Mouse (Mus musculus): ENCODE results near the gene Cmtm4. TPM values are rescaled to one million over a fixed set of nuclear protein-coding genes. Genes with fewer than 3 reads are reported as not detected.

Cmtm4 gene
- total and polyA plus RNA-seq, 3 experiments = 0.05 TPM; not detected in 2

- Histone ChIP-seq H3K9me3 (replicated peaks) (no peaks in the 10 kb centered on the region), H3K4me1 (ENCODE audit: insufficient read depth, low read depth, low read length) (no peaks in the 10 kb centered on the region), H3K4me3 (ENCODE audit: low read depth, low read length) (no peak overlapping the region), H3K36me3 (replicated peaks) (no peaks in the 10 kb centered on the region), H3K27me3 (ENCODE audit: insufficient read depth, low read length) (peaks cover 5% of the 10 kb centered on the region; the same call in 1 of the 2 replicates)
- no peak for TF ChIP-seq GATA1 (IDR thresholded peaks at IDR 0.05; ENCODE audit: borderline replicate concordance, low read length)
- TF ChIP-seq TAL1 (conservative IDR thresholded peaks at IDR 0.05; ENCODE audit: low read depth, low read length) = no peak
- TF ChIP-seq POLR2AphosphoS5 (IDR thresholded peaks at IDR 0.05; ENCODE audit: insufficient replicate concordance, low read depth, low read length) = no peak
- TF ChIP-seq CTCF (IDR thresholded peaks at IDR 0.05; ENCODE audit: low read depth, low read length) = no peak
- TF ChIP-seq GATA2 (IDR thresholded peaks at IDR 0.05; ENCODE audit: borderline replicate concordance, low read depth, low read length) = no peak
- no peak for ATAC-seq (ENCODE audit: extremely low read depth, insufficient number of reproducible peaks, low FRiP score, poor library complexity, severe bottlenecking)
- DNase-seq (ENCODE audit: low spot score) = no peak
These were observed 45.6 kb downstream of the Cmtm4 start for GRCm38 (mm10) chr8:104350047-104350446.

GRCm38 (mm10) chr8:104348971-104349370, 46.6 kb downstream of the Cmtm4 start:
- TF ChIP-seq GATA2 (IDR thresholded peaks at IDR 0.05; ENCODE audit: borderline replicate concordance, low read depth, low read length) (no peak), POLR2AphosphoS5 (IDR thresholded peaks at IDR 0.05; ENCODE audit: insufficient replicate concordance, low read depth, low read length) (no peak), GATA1 (IDR thresholded peaks at IDR 0.05; ENCODE audit: borderline replicate concordance, low read length) (no peak), CTCF (IDR thresholded peaks at IDR 0.05; ENCODE audit: low read depth, low read length) (no peak), TAL1 (conservative IDR thresholded peaks at IDR 0.05; ENCODE audit: low read depth, low read length) (no peak)
- H3K36me3 ChIP-seq (replicated peaks) = no peaks in the 10 kb centered on the region
- no peaks in the 10 kb centered on the region for H3K4me1 ChIP-seq (ENCODE audit: insufficient read depth, low read depth, low read length)
- H3K27me3 ChIP-seq (ENCODE audit: insufficient read depth, low read length) = peaks cover 9% of the 10 kb centered on the region; the same call in 1 of the 2 replicates
- no peak for ATAC-seq (ENCODE audit: extremely low read depth, insufficient number of reproducible peaks, low FRiP score, poor library complexity, severe bottlenecking)
- no peaks in the 10 kb centered on the region for H3K9me3 ChIP-seq (replicated peaks)
- no peak for DNase-seq (ENCODE audit: low spot score)
- no peak overlapping the region for H3K4me3 ChIP-seq (ENCODE audit: low read depth, low read length)

GRCm38 (mm10) chr8:104346706-104347105, 48.9 kb downstream of the Cmtm4 start:
- H3K9me3 ChIP-seq (replicated peaks) = no peaks in the 10 kb centered on the region
- no peak overlapping the region for H3K4me3 ChIP-seq (ENCODE audit: low read depth, low read length)
- no peaks in the 10 kb centered on the region for H3K4me1 ChIP-seq (ENCODE audit: insufficient read depth, low read depth, low read length)
- DNase-seq (ENCODE audit: low spot score) = no peak
- H3K27me3 ChIP-seq (ENCODE audit: insufficient read depth, low read length) = peaks cover 11% of the 10 kb centered on the region
- ATAC-seq (ENCODE audit: extremely low read depth, insufficient number of reproducible peaks, low FRiP score, poor library complexity, severe bottlenecking) = no peak
- TF ChIP-seq POLR2AphosphoS5 (IDR thresholded peaks at IDR 0.05; ENCODE audit: insufficient replicate concordance, low read depth, low read length) = no peak
- no peak for TF ChIP-seq GATA2 (IDR thresholded peaks at IDR 0.05; ENCODE audit: borderline replicate concordance, low read depth, low read length)
- no peak for TF ChIP-seq CTCF (IDR thresholded peaks at IDR 0.05; ENCODE audit: low read depth, low read length)
- no peak for TF ChIP-seq TAL1 (conservative IDR thresholded peaks at IDR 0.05; ENCODE audit: low read depth, low read length)
- no peak for TF ChIP-seq GATA1 (IDR thresholded peaks at IDR 0.05; ENCODE audit: borderline replicate concordance, low read length)
- H3K36me3 ChIP-seq (replicated peaks) = no peaks in the 10 kb centered on the region

GRCm38 (mm10) chr8:104344622-104345021, 51.0 kb downstream of the Cmtm4 start:
- ATAC-seq (ENCODE audit: extremely low read depth, insufficient number of reproducible peaks, low FRiP score, poor library complexity, severe bottlenecking) (no peak), DNase-seq (ENCODE audit: low spot score) (no peak)
- Histone ChIP-seq H3K27me3 (ENCODE audit: insufficient read depth, low read length) (peaks cover 27% of the 10 kb centered on the region), H3K4me3 (ENCODE audit: low read depth, low read length) (no peak overlapping the region), H3K9me3 (replicated peaks) (no peaks in the 10 kb centered on the region), H3K36me3 (replicated peaks) (no peaks in the 10 kb centered on the region), H3K4me1 (ENCODE audit: insufficient read depth, low read depth, low read length) (peaks cover 11% of the 10 kb centered on the region)
- TF ChIP-seq TAL1 (conservative IDR thresholded peaks at IDR 0.05; ENCODE audit: low read depth, low read length) (no peak), CTCF (IDR thresholded peaks at IDR 0.05; ENCODE audit: low read depth, low read length) (no peak), POLR2AphosphoS5 (IDR thresholded peaks at IDR 0.05; ENCODE audit: insufficient replicate concordance, low read depth, low read length) (no peak), GATA1 (IDR thresholded peaks at IDR 0.05; ENCODE audit: borderline replicate concordance, low read length) (no peak), GATA2 (IDR thresholded peaks at IDR 0.05; ENCODE audit: borderline replicate concordance, low read depth, low read length) (no peak)

GRCm38 (mm10) chr8:104343957-104344356, 51.6 kb downstream of the Cmtm4 start:
- Histone ChIP-seq H3K4me1 (ENCODE audit: insufficient read depth, low read depth, low read length) (peaks cover 11% of the 10 kb centered on the region), H3K9me3 (replicated peaks) (no peaks in the 10 kb centered on the region), H3K36me3 (replicated peaks) (no peaks in the 10 kb centered on the region), H3K4me3 (ENCODE audit: low read depth, low read length) (no peak overlapping the region), H3K27me3 (ENCODE audit: insufficient read depth, low read length) (peaks cover 27% of the 10 kb centered on the region)
- peak; percentile 74 for DNase-seq (ENCODE audit: low spot score)
- TF ChIP-seq GATA2 (IDR thresholded peaks at IDR 0.05; ENCODE audit: borderline replicate concordance, low read depth, low read length) (no peak), CTCF (IDR thresholded peaks at IDR 0.05; ENCODE audit: low read depth, low read length) (peak; percentile 74), GATA1 (IDR thresholded peaks at IDR 0.05; ENCODE audit: borderline replicate concordance, low read length) (no peak), TAL1 (conservative IDR thresholded peaks at IDR 0.05; ENCODE audit: low read depth, low read length) (no peak), POLR2AphosphoS5 (IDR thresholded peaks at IDR 0.05; ENCODE audit: insufficient replicate concordance, low read depth, low read length) (no peak)
- peak; percentile 76 for ATAC-seq (ENCODE audit: extremely low read depth, insufficient number of reproducible peaks, low FRiP score, poor library complexity, severe bottlenecking)

- H3K27me3 ChIP-seq (ENCODE audit: insufficient read depth, low read length) = peaks cover 21% of the 10 kb centered on the region
- no peak overlapping the region for H3K4me3 ChIP-seq (ENCODE audit: low read depth, low read length)
- ATAC-seq (ENCODE audit: extremely low read depth, insufficient number of reproducible peaks, low FRiP score, poor library complexity, severe bottlenecking) (no peak), DNase-seq (ENCODE audit: low spot score) (no peak)
- H3K4me1 ChIP-seq (ENCODE audit: insufficient read depth, low read depth, low read length) = peaks cover 11% of the 10 kb centered on the region
- TF ChIP-seq GATA1 (IDR thresholded peaks at IDR 0.05; ENCODE audit: borderline replicate concordance, low read length) = no peak
- no peak for TF ChIP-seq CTCF (IDR thresholded peaks at IDR 0.05; ENCODE audit: low read depth, low read length)
- TF ChIP-seq GATA2 (IDR thresholded peaks at IDR 0.05; ENCODE audit: borderline replicate concordance, low read depth, low read length) = no peak
- TF ChIP-seq POLR2AphosphoS5 (IDR thresholded peaks at IDR 0.05; ENCODE audit: insufficient replicate concordance, low read depth, low read length) = no peak
- no peak for TF ChIP-seq TAL1 (conservative IDR thresholded peaks at IDR 0.05; ENCODE audit: low read depth, low read length)
- no peaks in the 10 kb centered on the region for H3K36me3 ChIP-seq (replicated peaks)
- no peaks in the 10 kb centered on the region for H3K9me3 ChIP-seq (replicated peaks)
These were observed 53.2 kb downstream of the Cmtm4 start for GRCm38 (mm10) chr8:104342426-104342825.

Data from G1E (cell line).